Mouse (Mus musculus) embryonic fibroblast, embryonic 13.5 days (primary cell): ENCODE results near the gene Lbp. TPM values are rescaled to one million over a fixed set of nuclear protein-coding genes. Genes with fewer than 3 reads are reported as not detected.

Experiments
- H3K27ac ChIP-seq: 2 replicates; pipeline ENCODE4 v1.5.1; 2012; ENCODE audit warnings: low read length, control low read depth, inconsistent platforms; ENCODE audit not compliant: insufficient read depth
- H3K4me1 ChIP-seq: 2 replicates; pipeline ENCODE4 v1.6.1; 2011; ENCODE audit warnings: low read length; ENCODE audit not compliant: control insufficient read depth, insufficient read depth
- H3K4me3 ChIP-seq: 2 replicates; pipeline ENCODE4 v1.5.1; 2011; ENCODE audit warnings: mild to moderate bottlenecking, control low read depth, low read length; ENCODE audit not compliant: insufficient read depth
- CTCF ChIP-seq: IDR thresholded peaks from 2 replicates; pipeline ENCODE4 v1.5.1; 2011; ENCODE audit warnings: mild to moderate bottlenecking, control low read depth, low read length, moderate library complexity, borderline replicate concordance; ENCODE audit not compliant: insufficient read depth
- POLR2A ChIP-seq: IDR thresholded peaks from 2 replicates; pipeline ENCODE4 v1.6.1; 2011; ENCODE audit warnings: low read depth, mild to moderate bottlenecking, control low read depth, low read length, moderate library complexity
- polyA plus RNA-seq: library from polyadenylated mRNA; stranded (reverse); fragments of >200 nt; gene quantifications from 2 replicates; pipeline ENCODE4 v1.2.4, GENCODE M21; 2011; ENCODE audit warnings: low read depth; ENCODE audit not compliant: missing spikeins, insufficient read length

Lbp gene
- polyA plus RNA-seq = 0.47 and 2.7 TPM in 2 replicates

DNA sequence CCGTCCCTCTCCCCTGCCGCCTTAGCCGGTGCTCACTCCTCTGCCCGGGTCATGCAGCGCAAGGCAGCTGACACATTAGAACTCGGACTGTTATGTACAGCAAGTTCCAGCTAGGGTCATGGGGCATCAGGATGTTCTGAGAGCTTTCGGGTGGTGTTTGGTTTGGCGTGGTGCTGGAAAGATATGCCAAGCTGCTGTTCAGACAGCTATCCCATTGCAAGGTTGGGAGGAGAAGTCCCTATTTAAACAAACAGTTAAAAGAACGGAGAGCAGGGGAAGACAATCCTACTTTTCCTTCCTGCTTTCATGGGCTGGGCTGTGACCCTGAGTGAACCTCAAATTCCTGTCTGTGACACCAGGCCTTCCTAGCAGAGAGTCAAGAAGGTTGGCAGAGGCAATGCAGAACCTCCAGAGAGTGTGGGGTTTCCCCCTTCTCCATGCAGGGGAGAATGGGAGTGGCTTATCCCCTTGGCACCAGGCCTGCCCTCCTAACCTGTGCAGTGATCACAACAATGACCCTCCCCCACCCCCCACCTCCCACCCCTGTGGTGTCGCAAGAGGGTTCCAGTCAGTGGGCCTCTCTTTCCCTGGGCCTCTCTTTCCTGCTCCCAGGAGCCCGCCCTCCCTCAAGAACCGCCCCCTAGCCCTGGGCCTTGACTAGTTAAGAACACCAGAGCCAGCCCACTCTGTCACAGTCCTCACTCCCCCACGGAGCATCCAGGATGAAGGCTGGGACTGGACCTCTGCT lies at the start of gene Lbp:
Lbp (plus strand) TSS at position 546 of the 748 bp plus-strand sequence.
- no peak within 1 kb of the TSS for H3K4me3 ChIP-seq
- no peak for TF ChIP-seq POLR2A
- TF ChIP-seq CTCF = no peak
- no peaks in the 10 kb centered on the region for H3K4me1 ChIP-seq
- H3K27ac ChIP-seq = no peak within 1 kb of the TSS

DNA sequence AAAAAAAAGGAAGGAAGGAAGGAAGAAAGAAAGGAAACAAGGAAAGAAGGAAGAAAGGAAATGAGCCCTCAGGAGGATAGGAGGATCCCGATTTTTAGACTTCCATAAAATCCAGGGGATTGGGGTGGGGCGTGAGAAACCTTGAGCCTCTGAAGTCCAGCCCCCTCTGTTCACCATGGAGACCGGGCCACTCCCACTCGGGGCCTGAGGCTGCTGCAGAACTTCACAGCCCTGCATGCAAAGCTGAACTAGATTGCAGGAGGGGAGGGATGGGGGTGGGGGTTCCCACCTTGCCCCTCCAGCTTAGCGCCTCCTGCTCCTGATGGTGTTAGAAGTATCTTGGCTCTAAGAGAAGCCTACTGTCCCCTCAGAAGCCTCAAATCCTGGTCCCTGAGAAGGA lies 49.4 kb upstream of the Lbp start:
- Histone ChIP-seq H3K27ac (no peak overlapping the region), H3K4me3 (no peak overlapping the region), H3K4me1 (no peaks in the 10 kb centered on the region)
- TF ChIP-seq POLR2A = no peak
- TF ChIP-seq CTCF = no peak

DNA sequence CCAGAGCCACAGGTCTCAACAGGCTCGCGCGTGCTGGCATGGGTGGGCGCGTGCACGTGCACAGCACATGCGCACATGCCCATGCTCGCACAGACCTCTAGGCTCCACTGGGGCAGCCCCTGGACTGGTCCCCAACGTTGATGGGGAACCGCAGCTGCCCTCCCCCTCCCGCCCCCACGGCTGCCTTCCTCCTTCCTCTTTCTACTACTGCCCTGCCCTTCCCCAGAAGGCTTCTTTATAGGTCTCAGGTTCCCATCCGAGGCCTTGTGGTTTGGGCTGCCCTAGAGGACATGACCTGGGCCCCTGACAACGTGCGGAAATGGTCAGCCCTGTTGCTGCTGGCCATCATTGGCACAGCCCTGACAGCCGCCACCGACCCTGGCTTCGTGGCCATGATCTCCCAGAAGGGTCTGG lies 48.3 kb upstream of the Lbp start, which contains the start of gene Bpi:
Bpi (plus strand) TSS at position 90 of the 414 bp plus-strand sequence.
- H3K27ac ChIP-seq = no peak within 1 kb of the TSS

DNA sequence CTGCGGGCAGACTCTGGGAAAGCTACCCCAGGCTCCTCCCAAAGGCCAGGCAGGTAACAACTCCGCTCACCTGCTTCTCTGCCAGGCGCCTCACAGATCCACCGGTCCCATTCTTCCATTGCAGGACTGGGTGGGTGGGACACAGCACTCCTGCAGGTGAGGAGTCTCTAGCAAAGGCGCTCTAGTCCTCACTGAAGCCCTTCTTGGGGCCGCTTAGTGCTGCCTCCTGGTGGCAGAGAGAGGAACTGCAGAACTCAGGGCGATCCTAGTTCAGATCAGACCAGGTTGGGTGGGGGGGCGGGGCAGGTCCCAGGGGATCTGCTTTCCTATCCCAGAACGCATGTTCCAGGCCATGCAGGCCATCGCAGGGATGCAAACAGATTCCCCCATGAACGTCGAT lies 47.5 kb upstream of the Lbp start:
- Histone ChIP-seq H3K27ac (no peak overlapping the region), H3K4me3 (no peak overlapping the region), H3K4me1 (no peaks in the 10 kb centered on the region)
- TF ChIP-seq CTCF = peak; percentile 56; the same call in 1 of the 2 replicates
- TF ChIP-seq POLR2A = no peak

More for the DNA sequence above, 48.3 kb upstream of the Lbp start, which contains the start of gene Bpi:
- TF ChIP-seq CTCF (no peak), POLR2A (no peak)
- H3K4me3 ChIP-seq = no peak within 1 kb of the TSS
- H3K4me1 ChIP-seq = no peaks in the 10 kb centered on the region

DNA sequence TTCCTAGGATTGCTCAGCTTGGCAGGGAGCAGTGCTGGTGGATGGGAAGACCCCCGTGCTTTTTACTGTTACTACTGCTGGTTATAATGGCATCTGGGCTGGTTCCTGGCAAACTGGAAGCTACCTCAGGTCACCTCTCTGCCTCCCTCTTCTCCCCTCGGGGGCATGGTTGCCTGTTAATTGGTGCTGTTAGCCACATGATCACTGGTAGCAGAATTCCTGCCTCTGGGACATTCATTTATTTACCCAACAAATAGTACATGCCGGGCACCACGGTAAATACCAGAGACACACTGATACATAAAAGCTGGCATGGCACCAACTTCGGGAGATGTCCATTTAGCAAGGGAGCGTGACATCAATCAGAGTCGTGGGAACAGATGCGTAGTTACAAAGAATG lies 46.8 kb upstream of the Lbp start:
- Histone ChIP-seq H3K27ac (no peak overlapping the region), H3K4me3 (no peak overlapping the region), H3K4me1 (no peaks in the 10 kb centered on the region)
- TF ChIP-seq CTCF = no peak
- no peak for TF ChIP-seq POLR2A

DNA sequence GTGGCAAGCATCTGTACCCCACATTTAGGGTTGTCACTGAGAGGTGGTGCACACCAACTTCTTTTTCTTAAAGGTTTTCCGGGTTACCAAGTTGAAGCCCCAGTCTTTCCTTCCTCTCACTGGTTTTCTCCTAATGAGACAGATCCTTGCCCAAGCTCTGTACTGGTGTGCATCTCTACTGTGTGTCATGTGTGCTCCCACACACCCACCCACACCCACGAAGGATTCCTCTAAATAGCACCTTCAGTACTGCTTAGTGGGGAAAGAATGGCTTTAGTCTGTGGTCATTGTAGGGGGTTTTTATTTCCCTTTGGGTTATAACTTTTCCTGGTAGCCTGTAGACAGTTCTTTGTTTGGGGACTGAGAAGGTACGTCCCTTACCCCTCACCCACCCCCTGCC lies 41.4 kb upstream of the Lbp start:
- no peak overlapping the region for H3K27ac ChIP-seq
- no peaks in the 10 kb centered on the region for H3K4me1 ChIP-seq
- TF ChIP-seq CTCF = no peak
- no peak for TF ChIP-seq POLR2A
- no peak overlapping the region for H3K4me3 ChIP-seq

DNA sequence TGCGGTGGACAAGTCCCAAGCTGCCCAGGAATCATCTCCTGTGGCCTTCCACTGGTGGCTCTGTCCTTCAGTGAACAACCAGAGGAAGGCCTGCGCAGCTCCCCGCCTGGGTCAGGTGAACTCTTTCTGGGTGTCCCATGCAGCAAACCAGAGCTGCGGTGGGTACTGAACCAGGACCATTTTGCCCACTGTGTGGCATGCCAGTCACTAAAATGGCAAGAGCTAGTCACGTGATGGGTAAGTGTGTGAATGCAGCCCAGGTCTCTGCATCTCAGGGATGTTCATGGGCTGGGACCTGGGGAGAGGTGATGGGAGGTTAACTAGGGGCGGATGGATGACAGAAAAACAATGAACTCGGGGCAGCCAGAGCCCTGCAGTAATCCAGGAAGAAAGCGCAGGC lies 36.3 kb upstream of the Lbp start:
- TF ChIP-seq POLR2A (no peak), CTCF (no peak)
- Histone ChIP-seq H3K27ac (no peak overlapping the region), H3K4me3 (no peak overlapping the region), H3K4me1 (no peaks in the 10 kb centered on the region)

DNA sequence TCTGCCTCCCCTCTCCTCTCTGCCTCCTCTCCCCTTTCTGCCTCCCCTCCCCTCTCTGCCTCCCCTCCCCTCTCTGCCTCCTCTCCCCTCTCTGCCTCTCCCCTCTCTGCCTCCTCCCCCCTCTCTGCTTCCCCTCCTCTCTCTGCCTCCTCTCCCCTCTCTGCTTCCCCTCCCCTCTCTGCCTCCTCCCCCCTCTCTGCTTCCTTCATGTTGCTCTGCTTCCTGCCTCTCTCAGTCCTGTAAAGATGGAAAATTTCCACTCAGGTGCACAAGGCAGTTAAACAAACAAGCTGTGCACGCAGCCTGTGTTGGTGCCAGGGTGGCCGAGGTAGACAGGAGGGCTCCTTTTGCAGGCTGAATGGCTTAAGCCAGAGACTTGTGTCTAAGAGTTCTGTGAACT lies 32.6 kb upstream of the Lbp start:
- TF ChIP-seq CTCF (no peak), POLR2A (no peak)
- H3K4me1 ChIP-seq = peaks cover 2% of the 10 kb centered on the region; the same call in 1 of the 2 replicates
- no peak overlapping the region for H3K4me3 ChIP-seq
- H3K27ac ChIP-seq = no peak overlapping the region

DNA sequence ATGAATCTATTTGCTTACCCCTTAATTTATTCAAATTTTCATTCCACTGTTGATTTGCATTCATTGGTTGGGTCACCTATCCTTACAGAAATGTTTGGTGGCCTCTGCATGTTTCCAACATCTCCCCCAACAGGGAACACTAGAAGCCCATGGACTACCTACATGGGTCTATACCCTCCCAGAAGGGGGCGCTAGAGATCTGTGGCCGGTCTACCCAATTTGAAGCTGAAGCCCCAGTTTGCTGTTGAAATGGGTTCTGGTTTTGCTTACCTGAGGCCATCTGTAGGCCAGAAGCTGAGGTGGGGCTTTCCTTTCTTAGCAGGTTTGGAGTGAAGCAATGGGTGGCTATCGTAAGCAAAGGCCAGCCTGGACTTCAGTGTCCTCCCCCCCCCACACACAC lies 30.9 kb upstream of the Lbp start:
- Histone ChIP-seq H3K4me3 (no peak overlapping the region), H3K27ac (no peak overlapping the region), H3K4me1 (peaks cover 2% of the 10 kb centered on the region; the same call in 1 of the 2 replicates)
- TF ChIP-seq CTCF = no peak

DNA sequence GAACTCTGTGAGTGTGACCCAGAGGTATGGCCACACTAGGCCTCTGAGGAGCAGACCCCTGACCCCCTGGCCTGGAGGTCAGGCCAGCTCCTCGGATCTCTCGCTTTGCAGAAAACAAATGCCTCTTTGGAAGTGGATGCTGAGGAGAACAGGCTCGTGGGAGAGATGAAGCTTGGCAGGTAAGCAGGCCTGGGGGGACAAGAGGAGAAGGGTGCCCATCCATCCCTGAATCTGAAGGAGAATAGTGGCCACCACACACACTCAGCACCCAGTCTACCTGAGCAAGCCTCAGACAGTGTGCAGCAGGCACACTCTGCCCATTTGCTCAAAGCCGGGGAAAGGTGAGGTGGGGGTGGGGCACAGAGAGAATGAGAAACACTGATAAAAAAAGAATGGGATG lies 30.5 kb upstream of the Lbp start:
- Histone ChIP-seq H3K4me3 (no peak overlapping the region), H3K27ac (no peak overlapping the region), H3K4me1 (peaks cover 2% of the 10 kb centered on the region; the same call in 1 of the 2 replicates)
- TF ChIP-seq POLR2A (no peak), CTCF (no peak)
